9 mouse cellular contexts compared by ENCODE assay signal in genomic region chr16:43309968-43310431, GRCm38 (mm10).
DNase-seq lines count a peak whose midpoint lies in the region; ATAC-seq and TF ChIP-seq lines count a peak whose summit lies in the region.
"Had no signal": no experiment of that assay in that cellular context is flagged by ENCODE, and none has a peak within 500 bp of the region (broad histone marks: within the 10 kb centered on the region; RNA-seq: fewer than 3 reads in every experiment).

No protein-coding gene starts in this region.

- no peak for DNase-seq in layer of hippocampus, adult 2 months (ENCODE audit: low spot score in 2 of 2)
- DNase-seq in layer of hippocampus, adult 8-10 months (ENCODE audit: low spot score in 2 of 2), result no peak
- no peak for DNase-seq in hindbrain, postnatal 0 days (ENCODE audit: low spot score)
- no peak for DNase-seq in layer of hippocampus, postnatal 10 days (ENCODE audit: low spot score in 2 of 2)
- no peak for DNase-seq in gastrocnemius, postnatal 36 days
- DNase-seq in adrenal gland, adult 18-20 months (ENCODE audit: low spot score in 2 of 2), result no peak
- DNase-seq: right cerebral cortex, postnatal 14 days had no signal

- H3K9ac ChIP-seq in embryonic facial prominence, embryonic 12.5 days, result no peak overlapping the region
- H3K9ac ChIP-seq in hindbrain, postnatal 0 days (replicated peaks; ENCODE audit: low read length), result no peak overlapping the region

- TF ChIP-seq CTCF in layer of hippocampus, adult 2 months (conservative IDR thresholded peaks at IDR 0.05), result no peak
- TF ChIP-seq CTCF in hindbrain, postnatal 0 days (IDR thresholded peaks at IDR 0.05; ENCODE audit: low read depth), result no peak
- TF ChIP-seq CTCF in olfactory bulb, adult 2 months (IDR thresholded peaks at IDR 0.05; ENCODE audit: insufficient read depth, low read depth, low read length), result no peak

- no peaks in the 10 kb centered on the region for H3K27me3 ChIP-seq in embryonic facial prominence, embryonic 12.5 days
- no peaks in the 10 kb centered on the region for H3K27me3 ChIP-seq in hindbrain, postnatal 0 days (ENCODE audit: insufficient read depth, low read length)

- TF ChIP-seq POLR2A in olfactory bulb, adult 2 months (IDR thresholded peaks at IDR 0.05; ENCODE audit: insufficient read depth, low read depth, low read length), result no peak

- peaks cover 20% of the 10 kb centered on the region for H3K4me1 ChIP-seq in embryonic facial prominence, embryonic 12.5 days
- no peaks in the 10 kb centered on the region for H3K4me1 ChIP-seq in hindbrain, postnatal 0 days (ENCODE audit: insufficient read depth, low read length)
- no peaks in the 10 kb centered on the region for H3K4me1 ChIP-seq in olfactory bulb, adult 2 months (ENCODE audit: control insufficient read depth, insufficient read depth, low read length)

- ATAC-seq in embryonic facial prominence, embryonic 12.5 days (ENCODE audit: insufficient number of reproducible peaks, insufficient read depth, low FRiP score, low TSS enrichment), result no peak
- no peak for ATAC-seq in hindbrain, postnatal 0 days

- peak overlapping the region; percentile 10; the same call in 1 of the 2 replicates for H3K4me3 ChIP-seq in layer of hippocampus, adult 2 months
- no peak overlapping the region for H3K4me3 ChIP-seq in embryonic facial prominence, embryonic 12.5 days
- no peak overlapping the region for H3K4me3 ChIP-seq in hindbrain, postnatal 0 days (ENCODE audit: low read length)
- no peak overlapping the region for H3K4me3 ChIP-seq in olfactory bulb, adult 2 months (ENCODE audit: insufficient read depth, low read depth, low read length)

- no peaks in the 10 kb centered on the region for H3K9me3 ChIP-seq in embryonic facial prominence, embryonic 12.5 days
- no peaks in the 10 kb centered on the region for H3K9me3 ChIP-seq in hindbrain, postnatal 0 days (ENCODE audit: low read length)

- 43% methylated on average over 4 of the region's 4 CpGs for WGBS in embryonic facial prominence, embryonic 12.5 days
- 23% methylated on average over 4 of the region's 4 CpGs for WGBS in hindbrain, postnatal 0 days
- WGBS in olfactory bulb, adult 2 months, result 26% methylated on average over 4 of the region's 4 CpGs

- no peak overlapping the region for H3K4me2 ChIP-seq in embryonic facial prominence, embryonic 12.5 days (replicated peaks)
- no peak overlapping the region for H3K4me2 ChIP-seq in hindbrain, postnatal 0 days (ENCODE audit: low read depth, low read length)

- peak overlapping the region; percentile 85 for H3K27ac ChIP-seq in layer of hippocampus, adult 2 months
- 0 out of 2 replicates have a peak overlapping the region, but pooled peaks have one; percentile 17 for H3K27ac ChIP-seq in embryonic facial prominence, embryonic 12.5 days
- H3K27ac ChIP-seq in hindbrain, postnatal 0 days, result peak overlapping the region; percentile 6; the same call in 1 of the 2 replicates
- H3K27ac ChIP-seq in olfactory bulb, adult 2 months (ENCODE audit: insufficient read depth, low read depth, low read length), result 0 out of 2 replicates have a peak overlapping the region, but pooled peaks have one; percentile 62

- intact Hi-C loops in gastrocnemius, postnatal 36 days (cut with DNase I), result loop anchor here (5.0 kb wide), 1 partner anchor 52 kb away; no protein-coding TSS in a partner anchor

- H3K36me3 ChIP-seq in embryonic facial prominence, embryonic 12.5 days, result no peaks in the 10 kb centered on the region
- H3K36me3 ChIP-seq in hindbrain, postnatal 0 days (ENCODE audit: insufficient read depth, low read length), result no peaks in the 10 kb centered on the region

Comparison
In these comparisons a context has a peak if more than half of its experiments do, and no peak if none do; other contexts are left out.
1. H3K27ac ChIP-seq: peak in every context shown above with its lines; median percentile 85 in layer of hippocampus, adult 2 months; 62 in olfactory bulb, adult 2 months; 17 in embryonic facial prominence, embryonic 12.5 days; 6 in hindbrain, postnatal 0 days.